Mouse (Mus musculus): ENCODE results near the gene Rarb. TPM values are rescaled to one million over a fixed set of nuclear protein-coding genes. Genes with fewer than 3 reads are reported as not detected.

The Rarb gene
- total RNA-seq, 2 experiments from 2014 or later: 6.1 to 6.8 TPM

- DNase-seq: no peak
- intact Hi-C loops (cut with DNase I): no loop called here
These were observed 81.2 kb downstream of the Rarb start for GRCm38 (mm10) chr14:16737781-16738180.

- DNase-seq: no peak
- intact Hi-C loops (cut with DNase I): no loop called here
These were observed 83.5 kb downstream of the Rarb start for GRCm38 (mm10) chr14:16735331-16736012.

GRCm38 (mm10) chr14:16733595-16734298 lies 85.2 kb downstream of the Rarb start:
- DNase-seq: no peak
- intact Hi-C loops (cut with DNase I): no loop called here

- DNase-seq: no peak
- intact Hi-C loops (cut with DNase I): no loop called here
These were observed 86.9 kb downstream of the Rarb start for GRCm38 (mm10) chr14:16732054-16732453.

GRCm38 (mm10) chr14:16728175-16728838 lies 90.6 kb downstream of the Rarb start:
- DNase-seq: no peak
- intact Hi-C loops (cut with DNase I): no loop called here

- intact Hi-C loops (cut with DNase I): no loop called here
- no peak for DNase-seq
These were observed 95.0 kb downstream of the Rarb start for GRCm38 (mm10) chr14:16723991-16724390.

- intact Hi-C loops (cut with DNase I): no loop called here
- no peak for DNase-seq
These were observed 101.1 kb downstream of the Rarb start for GRCm38 (mm10) chr14:16717821-16718220.

GRCm38 (mm10) chr14:16714344-16714955 lies 104.5 kb downstream of the Rarb start:
- DNase-seq: no peak
- intact Hi-C loops (cut with DNase I): no loop called here

GRCm38 (mm10) chr14:16713773-16714172 lies 105.2 kb downstream of the Rarb start:
- intact Hi-C loops (cut with DNase I): no loop called here
- DNase-seq: no peak

GRCm38 (mm10) chr14:16699228-16699627 lies 119.7 kb downstream of the Rarb start:
- DNase-seq: no peak
- intact Hi-C loops (cut with DNase I): no loop called here

- intact Hi-C loops (cut with DNase I): no loop called here
- DNase-seq: no peak
These were observed 123.4 kb downstream of the Rarb start for GRCm38 (mm10) chr14:16695453-16696120.

- intact Hi-C loops (cut with DNase I): no loop called here
- no peak for DNase-seq
These were observed 140.6 kb downstream of the Rarb start for GRCm38 (mm10) chr14:16678335-16678734.

GRCm38 (mm10) chr14:16677081-16677480 lies 141.9 kb downstream of the Rarb start:
- intact Hi-C loops (cut with DNase I): no loop called here
- no peak for DNase-seq

GRCm38 (mm10) chr14:16670571-16670970 lies 148.4 kb downstream of the Rarb start:
- intact Hi-C loops (cut with DNase I): no loop called here
- no peak for DNase-seq

- DNase-seq: no peak
- intact Hi-C loops (cut with DNase I): no loop called here
These were observed 179.6 kb downstream of the Rarb start for GRCm38 (mm10) chr14:16639153-16639943.

GRCm38 (mm10) chr14:16613975-16614374 lies 205.0 kb downstream of the Rarb start:
- intact Hi-C loops (cut with DNase I): no loop called here
- DNase-seq: no peak

- DNase-seq: no peak
- intact Hi-C loops (cut with DNase I): no loop called here
These were observed 213.5 kb downstream of the Rarb start for GRCm38 (mm10) chr14:16605480-16605879.

- DNase-seq: no peak
These were observed 214.4 kb downstream of the Rarb start for GRCm38 (mm10) chr14:16604469-16605064.

GRCm38 (mm10) chr14:16603040-16603590 lies 215.8 kb downstream of the Rarb start:
- intact Hi-C loops (cut with DNase I): no loop called here
- DNase-seq: no peak

More at GRCm38 (mm10) chr14:16604469-16605064, 214.4 kb downstream of the Rarb start:
- intact Hi-C loops (cut with DNase I): no loop called here

All from gastrocnemius, postnatal 36 days (tissue).